Mouse (Mus musculus): ENCODE measurements around the gene Igsf11. TPM values are rescaled to one million over a fixed set of nuclear protein-coding genes. Genes with fewer than 3 reads are reported as not detected.

The Igsf11 gene
- polyA plus RNA-seq, 1 experiment from 2014 or later, result 3.6 TPM

- Histone ChIP-seq H3K27me3 (no peaks in the 10 kb centered on the region), H3K27ac (no peak overlapping the region), H3K9ac (no peak overlapping the region), H3K36me3 (ENCODE audit: poor library complexity, severe bottlenecking) (no peaks in the 10 kb centered on the region), H3K4me3 (no peak overlapping the region), H3K9me3 (replicated peaks) (no peaks in the 10 kb centered on the region), H3K4me2 (no peak overlapping the region), H3K4me1 (peaks cover 44% of the 10 kb centered on the region)
- no peak for ATAC-seq
- 64% methylated on average over 9 of the region's 9 CpGs for WGBS
Observed at GRCm38 (mm10) chr16:38908304-38908703, 15.8 kb downstream of the Igsf11 start.

GRCm38 (mm10) chr16:38909506-38909905 lies 17.0 kb downstream of the Igsf11 start:
- 80% methylated on average over 12 of the region's 12 CpGs for WGBS
- H3K4me2 ChIP-seq, result no peak overlapping the region
- H3K27ac ChIP-seq, result no peak overlapping the region
- no peaks in the 10 kb centered on the region for H3K9me3 ChIP-seq (replicated peaks)
- no peak overlapping the region for H3K4me3 ChIP-seq
- H3K36me3 ChIP-seq (ENCODE audit: poor library complexity, severe bottlenecking), result no peaks in the 10 kb centered on the region
- H3K9ac ChIP-seq, result no peak overlapping the region
- no peak for ATAC-seq
- no peaks in the 10 kb centered on the region for H3K27me3 ChIP-seq
- peaks cover 33% of the 10 kb centered on the region for H3K4me1 ChIP-seq

- no peak for ATAC-seq
- WGBS, result 89% methylated on average over 8 of the region's 8 CpGs
- H3K9me3 ChIP-seq (replicated peaks), result no peaks in the 10 kb centered on the region
- H3K4me2 ChIP-seq, result no peak overlapping the region
- H3K27me3 ChIP-seq, result no peaks in the 10 kb centered on the region
- H3K9ac ChIP-seq, result no peak overlapping the region
- no peak overlapping the region for H3K27ac ChIP-seq
- H3K4me1 ChIP-seq, result peaks cover 30% of the 10 kb centered on the region
- no peaks in the 10 kb centered on the region for H3K36me3 ChIP-seq (ENCODE audit: poor library complexity, severe bottlenecking)
- H3K4me3 ChIP-seq, result no peak overlapping the region
Observed at GRCm38 (mm10) chr16:38910088-38910487, 17.6 kb downstream of the Igsf11 start.

- Histone ChIP-seq H3K27ac (no peak overlapping the region), H3K27me3 (no peaks in the 10 kb centered on the region), H3K9me3 (replicated peaks) (no peaks in the 10 kb centered on the region), H3K36me3 (ENCODE audit: poor library complexity, severe bottlenecking) (no peaks in the 10 kb centered on the region), H3K4me1 (0 out of 2 replicates have a peak, but pooled peaks cover 2% of the 10 kb centered on the region), H3K4me2 (no peak overlapping the region), H3K4me3 (no peak overlapping the region), H3K9ac (no peak overlapping the region)
- WGBS, result 91% methylated on average over 4 of the region's 4 CpGs
- ATAC-seq, result no peak
Observed at GRCm38 (mm10) chr16:38915451-38915850, 23.0 kb downstream of the Igsf11 start.

GRCm38 (mm10) chr16:38916053-38916786 lies 23.7 kb downstream of the Igsf11 start:
- WGBS, result 97% methylated on average over 12 of the region's 12 CpGs

GRCm38 (mm10) chr16:38916885-38917284 lies 24.4 kb downstream of the Igsf11 start:
- H3K9me3 ChIP-seq (replicated peaks), result no peaks in the 10 kb centered on the region
- no peak overlapping the region for H3K4me3 ChIP-seq
- H3K27ac ChIP-seq, result no peak overlapping the region
- ATAC-seq, result no peak
- no peak overlapping the region for H3K4me2 ChIP-seq
- 0 out of 2 replicates have a peak, but pooled peaks cover 3% of the 10 kb centered on the region for H3K4me1 ChIP-seq
- WGBS, result 87% methylated on average over 5 of the region's 5 CpGs
- H3K27me3 ChIP-seq, result no peaks in the 10 kb centered on the region
- no peaks in the 10 kb centered on the region for H3K36me3 ChIP-seq (ENCODE audit: poor library complexity, severe bottlenecking)
- H3K9ac ChIP-seq, result no peak overlapping the region

More at GRCm38 (mm10) chr16:38916053-38916786, 23.7 kb downstream of the Igsf11 start:
- ATAC-seq, result no peak
- H3K4me1 ChIP-seq, result 0 out of 2 replicates have a peak, but pooled peaks cover 2% of the 10 kb centered on the region
- no peaks in the 10 kb centered on the region for H3K36me3 ChIP-seq (ENCODE audit: poor library complexity, severe bottlenecking)
- no peak overlapping the region for H3K4me2 ChIP-seq
- H3K9me3 ChIP-seq (replicated peaks), result no peaks in the 10 kb centered on the region
- no peak overlapping the region for H3K4me3 ChIP-seq
- no peaks in the 10 kb centered on the region for H3K27me3 ChIP-seq
- H3K9ac ChIP-seq, result no peak overlapping the region
- no peak overlapping the region for H3K27ac ChIP-seq

- Histone ChIP-seq H3K36me3 (ENCODE audit: poor library complexity, severe bottlenecking) (no peaks in the 10 kb centered on the region), H3K4me3 (no peak overlapping the region), H3K27me3 (no peaks in the 10 kb centered on the region), H3K27ac (no peak overlapping the region), H3K9ac (no peak overlapping the region), H3K4me1 (0 out of 2 replicates have a peak, but pooled peaks cover 6% of the 10 kb centered on the region), H3K4me2 (no peak overlapping the region), H3K9me3 (replicated peaks) (no peaks in the 10 kb centered on the region)
- no peak for ATAC-seq
- 89% methylated on average over 2 of the region's 2 CpGs for WGBS
Observed at GRCm38 (mm10) chr16:38918121-38918520, 25.6 kb downstream of the Igsf11 start.

- no peak overlapping the region for H3K27ac ChIP-seq
- H3K36me3 ChIP-seq (ENCODE audit: poor library complexity, severe bottlenecking), result no peaks in the 10 kb centered on the region
- 66% methylated on average over 5 of the region's 5 CpGs for WGBS
- no peaks in the 10 kb centered on the region for H3K27me3 ChIP-seq
- no peaks in the 10 kb centered on the region for H3K9me3 ChIP-seq (replicated peaks)
- ATAC-seq, result no peak
- H3K4me2 ChIP-seq, result no peak overlapping the region
- no peak overlapping the region for H3K9ac ChIP-seq
- H3K4me3 ChIP-seq, result no peak overlapping the region
- H3K4me1 ChIP-seq, result peaks cover 19% of the 10 kb centered on the region
Observed at GRCm38 (mm10) chr16:38920488-38920887, 28.0 kb downstream of the Igsf11 start.

GRCm38 (mm10) chr16:38924940-38925339 lies 32.5 kb downstream of the Igsf11 start:
- H3K9ac ChIP-seq, result no peak overlapping the region
- no peaks in the 10 kb centered on the region for H3K27me3 ChIP-seq
- peak overlapping the region; percentile 21; the same call in 1 of the 2 replicates for H3K27ac ChIP-seq
- WGBS, result 50% methylated on average over 13 of the region's 13 CpGs
- ATAC-seq, result peak; percentile 89
- no peak overlapping the region for H3K4me3 ChIP-seq
- H3K4me1 ChIP-seq, result peaks cover 19% of the 10 kb centered on the region
- H3K9me3 ChIP-seq (replicated peaks), result no peaks in the 10 kb centered on the region
- peak overlapping the region; percentile 26 for H3K4me2 ChIP-seq
- no peaks in the 10 kb centered on the region for H3K36me3 ChIP-seq (ENCODE audit: poor library complexity, severe bottlenecking)

- Histone ChIP-seq H3K9ac (no peak overlapping the region), H3K4me3 (no peak overlapping the region), H3K27ac (no peak overlapping the region), H3K27me3 (no peaks in the 10 kb centered on the region), H3K36me3 (ENCODE audit: poor library complexity, severe bottlenecking) (no peaks in the 10 kb centered on the region), H3K4me2 (no peak overlapping the region), H3K9me3 (replicated peaks) (no peaks in the 10 kb centered on the region), H3K4me1 (peaks cover 18% of the 10 kb centered on the region)
- no peak for ATAC-seq
- 84% methylated on average over 7 of the region's 7 CpGs for WGBS
Observed at GRCm38 (mm10) chr16:38928760-38929159, 36.3 kb downstream of the Igsf11 start.

GRCm38 (mm10) chr16:38931519-38931918 lies 39.0 kb downstream of the Igsf11 start:
- Histone ChIP-seq H3K4me3 (no peak overlapping the region), H3K9ac (no peak overlapping the region), H3K4me2 (no peak overlapping the region), H3K27ac (no peak overlapping the region), H3K4me1 (peaks cover 5% of the 10 kb centered on the region; the same call in 1 of the 2 replicates), H3K27me3 (no peaks in the 10 kb centered on the region), H3K36me3 (ENCODE audit: poor library complexity, severe bottlenecking) (no peaks in the 10 kb centered on the region), H3K9me3 (replicated peaks) (no peaks in the 10 kb centered on the region)
- no peak for ATAC-seq
- whole genome bisulfite sequencing, result 71% methylated on average over 6 of the region's 6 CpGs

- H3K4me2 ChIP-seq, result no peak overlapping the region; the same call in 1 of the 2 replicates
Observed at GRCm38 (mm10) chr16:38940805-38941204, 48.3 kb downstream of the Igsf11 start.

More at GRCm38 (mm10) chr16:38940805-38941204, 48.3 kb downstream of the Igsf11 start:
- Histone ChIP-seq H3K36me3 (ENCODE audit: poor library complexity, severe bottlenecking) (no peaks in the 10 kb centered on the region), H3K4me3 (no peak overlapping the region), H3K9me3 (replicated peaks) (no peaks in the 10 kb centered on the region), H3K27ac (peak overlapping the region; percentile 74), H3K4me1 (peaks cover 41% of the 10 kb centered on the region), H3K27me3 (no peaks in the 10 kb centered on the region), H3K9ac (no peak overlapping the region)
- WGBS, result 37% methylated on average over 3 of the region's 3 CpGs
- ATAC-seq, result peak; percentile 73
